ENCODE assay signal across 11 mouse cellular contexts in genomic region chr7:141564561-141564960, GRCm38 (mm10). TPM values are rescaled to one million over a fixed set of nuclear protein-coding genes. Genes with fewer than 3 reads are reported as not detected.
DNase-seq lines count a peak whose midpoint lies in the region; ATAC-seq and TF ChIP-seq lines count a peak whose summit lies in the region.
"Had no signal": no experiment of that assay in that cellular context is flagged by ENCODE, and none has a peak within 500 bp of the region (broad histone marks: within the 10 kb centered on the region; RNA-seq: fewer than 3 reads in every experiment).

No protein-coding gene starts in this region.

- H3K27ac ChIP-seq in heart, postnatal 0 days (ENCODE audit: low read depth): no peak overlapping the region
- no peak overlapping the region for H3K27ac ChIP-seq in limb, embryonic 13.5 days
- H3K27ac ChIP-seq: heart, embryonic 10.5 days; midbrain, embryonic 12.5 days had no signal

- H3K79me3 ChIP-seq in C2C12 (ENCODE audit: low read depth): peaks cover 62% of the 10 kb centered on the region

- H3K9ac ChIP-seq in heart, postnatal 0 days (replicated peaks; ENCODE audit: low read depth, low read length): peak overlapping the region; percentile 11; the same call in 1 of the 2 replicates
- peak overlapping the region; percentile 25; the same call in 1 of the 2 replicates for H3K9ac ChIP-seq in limb, embryonic 13.5 days
- H3K9ac ChIP-seq: midbrain, embryonic 12.5 days had no signal

- no peak for ATAC-seq in heart, postnatal 0 days (ENCODE audit: insufficient read depth, low read depth)
- no peak for ATAC-seq in limb, embryonic 13.5 days (ENCODE audit: low FRiP score, low read depth)

- no peaks in the 10 kb centered on the region for H3K27me3 ChIP-seq in heart, postnatal 0 days (ENCODE audit: control insufficient read depth, insufficient read depth, low read length)
- no peaks in the 10 kb centered on the region for H3K27me3 ChIP-seq in C2C12 (ENCODE audit: control insufficient read depth, insufficient read depth, insufficient read length)
- H3K27me3 ChIP-seq in limb, embryonic 13.5 days: no peaks in the 10 kb centered on the region

- H3K36me3 ChIP-seq in heart, postnatal 0 days (replicated peaks; ENCODE audit: control insufficient read depth, insufficient read depth, low read length): no peaks in the 10 kb centered on the region
- peaks cover 14% of the 10 kb centered on the region for H3K36me3 ChIP-seq in C2C12 (ENCODE audit: control insufficient read depth, insufficient read depth)
- peaks cover 10% of the 10 kb centered on the region; the same call in 1 of the 2 replicates for H3K36me3 ChIP-seq in limb, embryonic 13.5 days

- no peak overlapping the region for H3K4me3 ChIP-seq in heart, postnatal 0 days (ENCODE audit: low read depth, low read length)
- no peak overlapping the region for H3K4me3 ChIP-seq in C2C12 (ENCODE audit: insufficient read depth, poor library complexity, severe bottlenecking)
- H3K4me3 ChIP-seq in limb, embryonic 13.5 days: no peak overlapping the region
- H3K4me3 ChIP-seq: heart, embryonic 10.5 days; midbrain, embryonic 12.5 days had no signal

- TF ChIP-seq EP300 in heart, postnatal 0 days (IDR thresholded peaks at IDR 0.05; ENCODE audit: low read depth): no peak

- 63% methylated on average over 7 of the region's 7 CpGs for WGBS in heart, postnatal 0 days
- 61% methylated on average over 7 of the region's 7 CpGs for WGBS in limb, embryonic 13.5 days

- intact Hi-C loops in heart, postnatal 36 days (cut with DNase I): no loop called here

- H3K4me1 ChIP-seq in heart, postnatal 0 days (ENCODE audit: control insufficient read depth, insufficient read depth): no peaks in the 10 kb centered on the region
- peaks cover 43% of the 10 kb centered on the region for H3K4me1 ChIP-seq in limb, embryonic 13.5 days

- no peaks in the 10 kb centered on the region for H3K9me3 ChIP-seq in heart, postnatal 0 days (replicated peaks; ENCODE audit: control insufficient read depth, low read length)
- H3K9me3 ChIP-seq in limb, embryonic 13.5 days: no peaks in the 10 kb centered on the region
- H3K9me3 ChIP-seq: heart, embryonic 10.5 days; midbrain, embryonic 12.5 days had no signal

- peak overlapping the region; percentile 8 for H3ac ChIP-seq in C2C12 (ENCODE audit: control insufficient read depth, insufficient read length, low read depth)

- H3K4me2 ChIP-seq in heart, postnatal 0 days (ENCODE audit: low read depth, low read length): no peak overlapping the region
- peak overlapping the region; percentile 28; the same call in 1 of the 2 replicates for H3K4me2 ChIP-seq in limb, embryonic 13.5 days (replicated peaks)

- DNase-seq in adrenal gland, postnatal 10 days: peak; percentile 41
- DNase-seq in adrenal gland, postnatal 4 days (ENCODE audit: low spot score in 2 of 2): no peak
- no peak for DNase-seq in heart, postnatal 0 days (ENCODE audit: low spot score)
- no peak for DNase-seq in heart, postnatal 36 days
- DNase-seq in ovary, adult 18-20 months (ENCODE audit: low spot score): no peak
- DNase-seq in adrenal gland, adult 18-20 months (ENCODE audit: low spot score in 2 of 2): no peak
- DNase-seq: right cerebral cortex, postnatal 14 days had no signal

- TF ChIP-seq CTCF in heart, postnatal 0 days (IDR thresholded peaks at IDR 0.05; ENCODE audit: low read depth): no peak
- no peak for TF ChIP-seq CTCF in C2C12 (IDR thresholded peaks at IDR 0.05; ENCODE audit: control insufficient read depth, insufficient read depth, insufficient read length)

- H3K79me2 ChIP-seq in C2C12 (ENCODE audit: control insufficient read depth, insufficient read depth): peaks cover 72% of the 10 kb centered on the region

TF ChIP-seq in C2C12, 6 proteins besides CTCF, POLR2A, EP300 and RAD21:
- TF ChIP-seq FOSL1 (IDR thresholded peaks at IDR 0.05; ENCODE audit: insufficient read depth, low read length, poor library complexity, severe bottlenecking) (peak; percentile 4), CEBPB (IDR thresholded peaks at IDR 0.05; ENCODE audit: low read depth) (no peak)

RNA-seq across cellular contexts. Expression of gene Ap2a2, which starts 2.6 kb away (rescaled TPM):
- total RNA-seq in adrenal gland, postnatal 10 days (2021): 10 to 100 TPM; 68.5 to 70.2 TPM
- total RNA-seq in adrenal gland, postnatal 4 days (2021): 10 to 100 TPM; 75.6 to 81.5 TPM
- total RNA-seq in heart, postnatal 0 days (2014; rRNA removed; ENCODE audit: low replicate concordance): 60.4 and 63.3 TPM in 2 replicates
- 28.7 and 30.6 TPM in 2 replicates for polyA plus RNA-seq in heart, postnatal 0 days (2015; fragmentation: Nextera tagmentation; extraction: Ambion mirVana)
- total RNA-seq in heart, postnatal 36 days (2021): 10 to 100 TPM; 54.9 to 57.6 TPM
- polyA plus RNA-seq in C2C12 (2012; fragmentation: generic; extraction: Trizol): 92.7 TPM
- 86.6 and 93.4 TPM in 2 replicates for polyA plus RNA-seq in limb, embryonic 13.5 days (2015; fragmentation: Nextera tagmentation; extraction: Ambion mirVana)
- 10 to 100 TPM; 56.4 to 83.8 TPM for total RNA-seq in adrenal gland, adult 18-20 months (2021)

RNA-seq across cellular contexts. Expression of gene Chid1, which starts 24.9 kb away (rescaled TPM):
- total RNA-seq in adrenal gland, postnatal 10 days (2021): 10 to 100 TPM; 45.6 to 54.2 TPM
- 10 to 100 TPM; 42.4 to 49.2 TPM for total RNA-seq in adrenal gland, postnatal 4 days (2021)
- total RNA-seq in heart, postnatal 0 days (2014; rRNA removed; ENCODE audit: low replicate concordance): 12.5 and 23.5 TPM in 2 replicates
- 17.7 and 20.3 TPM in 2 replicates for polyA plus RNA-seq in heart, postnatal 0 days (2015; fragmentation: Nextera tagmentation; extraction: Ambion mirVana)
- total RNA-seq in heart, postnatal 36 days (2021): 10 to 100 TPM; 43.2 to 48.5 TPM
- 27.4 TPM for polyA plus RNA-seq in C2C12 (2012; fragmentation: generic; extraction: Trizol)
- polyA plus RNA-seq in limb, embryonic 13.5 days (2015; fragmentation: Nextera tagmentation; extraction: Ambion mirVana): 42.9 and 43.5 TPM in 2 replicates
- 10 to 100 TPM; 54.5 to 59.0 TPM for total RNA-seq in adrenal gland, adult 18-20 months (2021)
